Mouse (Mus musculus) erythroid progenitor cell, adult 5-6 weeks (primary cell): Measurements from ENCODE around the gene Cpxcr1. TPM values are rescaled to one million over a fixed set of nuclear protein-coding genes. Genes with fewer than 3 reads are reported as not detected.

Source experiments
- ATAC-seq: replicated peaks from 2 replicates; pipeline ENCODE4 v1.8.0; 2016; ENCODE audit warnings: moderate number of reproducible peaks, mild to moderate bottlenecking, moderate TSS enrichment, inconsistent platforms; ENCODE audit not compliant: poor library complexity, low FRiP score, severe bottlenecking
- total RNA-seq, 2 experiments: library from RNA; stranded (forward) in 1 of 2; stranded (reverse) in 1 of 2; fragments of 150-400 nt in 1 of 2; fragments of 186-747, 209-891 nt in 1 of 2; gene quantifications; 2 replicates each; pipeline versions ENCODE4 v1.2.3 to v1.2.4; 2015 to 2017; ENCODE audit warnings: low replicate concordance in 2 of 2

Gene Cpxcr1
- total RNA-seq (2015; ENCODE audit: low replicate concordance) (not detected in 2 replicates), total RNA-seq (2017; ENCODE audit: low replicate concordance) (not detected in 2 replicates)

- no peak for ATAC-seq
Observed at GRCm38 (mm10) chrX:116448644-116449043, at the start of gene Cpxcr1. TSS of gene Cpxcr1 (plus strand) at chrX:116448944.

Other genes with a start within 250 kb of the Cpxcr1 start
- not detected in 2 replicates for gene H2afb2, start 232.2 kb downstream of the Cpxcr1 start, total RNA-seq (2015; ENCODE audit: low replicate concordance)
- gene H2afb2, start 232.2 kb downstream of the Cpxcr1 start, total RNA-seq (2017; ENCODE audit: low replicate concordance) = not detected in 2 replicates